Mouse (Mus musculus): ENCODE data around the gene Enthd1.
"Not testable (repeated sequence)": the region's sequence is repeated elsewhere in the genome, so short reads cannot be mapped to it uniquely, and the experiment has no call there.

Gene Enthd1

GRCm38 (mm10) chr15:80532281-80533072 is 32.5 kb downstream of the Enthd1 start:
- DNase-seq: no peak

GRCm38 (mm10) chr15:80531026-80531425 is 33.9 kb downstream of the Enthd1 start:
- no peak for DNase-seq

DNA sequence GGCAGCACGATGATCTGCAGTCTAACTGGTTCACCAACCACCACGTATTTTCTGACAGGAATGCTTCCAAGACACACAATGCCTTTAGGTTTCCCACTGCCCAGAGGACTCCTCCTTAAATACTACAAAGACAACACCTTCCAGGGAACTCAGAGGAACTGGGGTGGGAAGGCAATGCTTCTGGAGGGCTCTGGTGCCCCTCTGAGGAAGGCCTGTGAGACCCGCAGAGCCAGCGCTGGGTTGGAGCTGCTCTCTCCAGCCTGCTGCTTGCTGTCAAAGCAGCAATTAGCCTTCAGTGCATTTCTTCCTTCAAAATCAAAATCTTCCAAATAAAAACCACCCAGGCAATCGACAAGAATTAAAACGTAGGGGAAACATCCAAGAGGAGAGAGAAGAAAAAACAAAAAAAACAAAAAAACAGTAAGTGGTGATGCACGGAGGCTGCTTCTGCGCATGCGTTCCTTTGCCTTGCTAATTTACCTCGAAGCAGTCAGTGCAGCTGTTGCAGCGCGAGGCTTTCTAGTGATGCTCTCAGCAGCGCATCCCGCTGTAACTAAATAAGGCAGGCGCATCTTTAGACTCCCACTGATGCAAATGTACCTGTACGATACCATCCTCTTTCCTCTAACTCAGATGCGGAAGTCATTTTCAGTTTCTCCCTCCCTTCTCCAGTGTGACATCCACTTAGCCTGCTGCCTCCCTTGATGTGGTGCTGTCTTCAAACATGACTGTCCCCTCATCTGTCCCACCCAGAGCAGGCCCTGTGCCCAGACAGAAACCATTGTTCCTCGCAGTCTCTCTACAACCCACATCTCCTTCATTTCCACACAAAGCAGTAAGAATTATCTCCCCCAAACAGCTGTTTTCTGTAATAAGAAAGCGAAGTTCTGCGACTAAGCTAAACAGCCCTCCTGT is 34.7 kb downstream of the Enthd1 start:
- DNase-seq: no peak

- no peak for DNase-seq
Measured at GRCm38 (mm10) chr15:80521661-80522388, 43.1 kb downstream of the Enthd1 start.

DNA sequence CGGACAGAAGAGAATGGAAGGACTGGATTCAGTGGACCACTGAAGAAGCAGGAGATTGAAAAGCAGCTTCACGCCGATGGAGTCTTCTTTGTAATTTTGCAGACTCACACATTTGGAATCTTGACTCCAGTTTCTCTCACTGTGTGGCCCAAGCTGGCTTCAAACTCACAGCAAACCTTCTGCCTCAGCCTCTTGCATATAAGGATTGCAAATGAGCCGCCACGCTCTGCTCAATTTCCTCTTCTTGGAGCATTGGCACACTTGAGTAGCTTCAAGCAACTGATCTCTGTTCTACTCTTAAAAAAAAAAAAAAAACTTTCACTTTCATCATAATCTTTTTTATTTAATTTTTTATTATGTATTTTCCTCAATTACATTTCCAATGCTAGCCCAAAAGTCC is 45.0 kb downstream of the Enthd1 start:
- DNase-seq: no peak

- no peak for DNase-seq
Measured at GRCm38 (mm10) chr15:80518567-80519223, 46.3 kb downstream of the Enthd1 start.

DNA sequence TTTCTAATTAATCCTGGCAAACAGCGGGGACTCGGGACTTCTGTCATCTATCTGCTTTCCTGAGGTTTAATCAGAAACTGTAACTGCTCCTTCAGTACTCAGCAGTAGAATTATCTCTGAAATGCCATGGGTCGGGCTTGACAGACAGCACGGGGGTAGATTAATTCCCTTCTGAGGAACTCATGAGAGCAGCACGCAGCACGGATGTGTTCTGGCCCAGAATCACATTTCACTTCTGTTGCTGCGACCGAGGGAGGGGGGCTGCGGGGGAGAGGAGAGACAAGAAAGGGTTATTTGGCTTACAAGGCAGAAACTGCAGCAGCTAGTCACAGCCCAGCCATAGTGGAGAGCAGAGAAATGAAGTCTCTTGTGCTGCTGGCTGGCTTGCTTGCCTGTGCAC is 47.0 kb downstream of the Enthd1 start:
- peak; percentile 49 for DNase-seq

DNA sequence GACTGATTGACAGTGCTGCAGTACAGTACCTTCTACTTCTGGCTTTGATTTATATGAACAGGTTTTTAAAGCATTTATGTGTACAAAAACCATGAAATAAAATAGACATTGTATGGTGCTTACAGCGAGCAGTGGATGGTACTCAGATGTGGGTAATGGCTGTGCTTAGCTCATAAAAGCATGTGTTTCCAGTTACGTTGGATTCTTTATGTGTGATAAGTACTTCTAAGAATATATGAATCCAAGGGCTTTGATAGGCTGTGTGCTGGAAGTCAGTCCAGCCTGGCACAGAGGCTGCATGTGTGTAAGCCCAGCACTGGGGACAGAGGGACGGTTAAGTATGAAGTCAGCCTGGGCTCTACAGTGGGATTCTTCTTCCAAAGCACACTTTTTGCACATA is 48.4 kb downstream of the Enthd1 start:
- no peak for DNase-seq

DNA sequence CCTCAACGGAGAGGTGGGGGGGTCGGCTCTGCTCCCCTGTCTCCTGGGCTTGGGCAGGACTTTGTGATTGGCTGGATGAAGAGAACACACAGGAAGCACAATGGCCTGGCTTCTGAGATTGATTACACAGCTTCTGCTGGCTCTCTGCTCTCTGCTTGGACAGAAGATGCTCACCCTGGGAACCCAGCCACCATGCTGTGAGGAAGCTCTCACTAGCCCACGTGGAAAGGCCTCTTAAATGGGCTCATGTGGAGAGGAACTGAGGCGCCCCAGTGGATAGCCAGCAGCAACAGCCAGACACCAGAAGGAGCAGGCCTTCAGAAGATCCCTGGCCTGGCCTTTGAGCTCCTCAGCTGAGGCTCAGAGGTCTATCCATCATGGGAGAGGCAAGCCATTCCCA is 59.9 kb downstream of the Enthd1 start:
- no peak for DNase-seq

- not testable (repeated sequence) for DNase-seq
Measured at GRCm38 (mm10) chr15:80503155-80503554, 61.8 kb downstream of the Enthd1 start.

GRCm38 (mm10) chr15:80502741-80503140 is 62.2 kb downstream of the Enthd1 start:
- no peak for DNase-seq

- no peak for DNase-seq
Measured at GRCm38 (mm10) chr15:80501106-80502096, 63.6 kb downstream of the Enthd1 start.

DNA sequence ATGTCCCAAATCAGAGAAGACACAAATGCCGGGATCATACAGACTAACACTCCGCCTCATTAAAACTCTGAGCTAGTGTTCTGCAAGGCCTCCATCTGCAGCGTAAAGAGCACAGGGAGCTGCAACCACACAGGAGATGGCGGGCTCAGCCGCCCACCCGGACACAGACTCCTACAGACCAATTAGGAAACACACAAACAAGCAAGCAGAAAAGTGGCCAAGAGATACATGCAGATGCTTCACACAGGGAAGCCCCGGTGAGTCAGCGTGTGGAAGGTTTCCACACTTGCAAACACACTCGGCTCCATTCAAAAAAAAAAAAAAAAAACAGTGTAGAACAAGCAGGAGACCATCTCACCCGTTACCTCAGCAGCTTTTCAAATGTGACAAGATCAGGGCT is 64.5 kb downstream of the Enthd1 start:
- no peak for DNase-seq

GRCm38 (mm10) chr15:80497733-80498132 is 67.2 kb downstream of the Enthd1 start:
- not testable (repeated sequence) for DNase-seq

DNA sequence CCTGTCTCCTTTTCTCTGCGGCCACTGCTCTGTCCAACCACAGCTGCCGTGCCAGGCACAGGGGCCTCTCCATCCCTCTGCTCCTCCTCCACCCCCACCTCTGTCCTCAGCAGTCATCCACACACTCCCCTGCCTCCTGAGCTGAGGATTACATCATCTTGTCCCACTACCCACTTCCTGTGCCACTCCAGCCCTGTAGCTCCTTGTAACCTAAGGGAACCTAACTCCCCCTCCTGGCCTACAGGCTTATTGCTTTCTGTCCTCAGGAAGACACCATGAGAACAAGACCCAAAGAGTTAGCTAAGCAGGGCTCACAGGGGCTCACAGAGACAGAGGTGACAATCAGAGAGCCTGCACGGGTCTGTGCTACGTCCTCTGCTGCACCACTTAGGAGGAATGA is 73.5 kb downstream of the Enthd1 start:
- no peak for DNase-seq

DNA sequence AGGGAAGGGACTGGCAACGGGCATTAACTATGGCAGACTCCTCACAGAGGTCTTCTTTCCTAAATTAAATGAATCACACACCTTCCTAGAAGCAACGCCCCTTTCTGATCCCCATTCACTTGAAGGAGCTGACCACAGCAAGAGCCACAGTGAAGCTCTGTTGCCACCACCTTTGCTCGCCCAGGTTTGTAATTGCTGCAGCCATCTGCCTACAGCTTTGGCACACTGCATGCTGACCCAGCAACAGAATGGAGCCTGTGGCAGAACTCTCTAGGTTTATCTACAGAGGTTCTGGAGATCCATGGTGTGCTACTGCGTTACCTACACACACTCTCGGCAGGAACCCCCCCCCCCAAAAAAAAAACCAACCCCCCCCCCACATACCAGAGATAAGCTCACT is 74.8 kb downstream of the Enthd1 start:
- no peak for DNase-seq

- no peak for DNase-seq
Measured at GRCm38 (mm10) chr15:80488658-80489057, 76.3 kb downstream of the Enthd1 start.

DNA sequence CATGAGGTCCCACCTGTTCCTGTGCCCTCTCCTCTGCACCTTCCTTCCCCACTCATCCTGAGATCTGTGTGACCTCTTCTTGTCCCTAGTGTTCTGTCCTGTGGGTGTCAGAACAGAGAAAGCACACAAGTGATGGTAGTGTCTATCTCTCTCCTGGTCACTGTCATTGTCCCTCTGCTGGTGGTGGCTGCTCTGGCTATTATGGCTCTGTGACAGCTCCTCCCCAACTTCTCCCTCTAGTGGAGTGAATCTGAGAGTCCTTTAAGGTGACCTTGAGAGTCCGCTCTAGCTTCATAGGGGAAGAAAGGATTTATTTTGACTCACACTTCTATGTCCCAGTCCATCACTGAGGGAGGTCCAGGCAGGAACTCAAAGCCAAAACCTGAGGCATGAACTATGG is 79.4 kb downstream of the Enthd1 start:
- DNase-seq: no peak

DNA sequence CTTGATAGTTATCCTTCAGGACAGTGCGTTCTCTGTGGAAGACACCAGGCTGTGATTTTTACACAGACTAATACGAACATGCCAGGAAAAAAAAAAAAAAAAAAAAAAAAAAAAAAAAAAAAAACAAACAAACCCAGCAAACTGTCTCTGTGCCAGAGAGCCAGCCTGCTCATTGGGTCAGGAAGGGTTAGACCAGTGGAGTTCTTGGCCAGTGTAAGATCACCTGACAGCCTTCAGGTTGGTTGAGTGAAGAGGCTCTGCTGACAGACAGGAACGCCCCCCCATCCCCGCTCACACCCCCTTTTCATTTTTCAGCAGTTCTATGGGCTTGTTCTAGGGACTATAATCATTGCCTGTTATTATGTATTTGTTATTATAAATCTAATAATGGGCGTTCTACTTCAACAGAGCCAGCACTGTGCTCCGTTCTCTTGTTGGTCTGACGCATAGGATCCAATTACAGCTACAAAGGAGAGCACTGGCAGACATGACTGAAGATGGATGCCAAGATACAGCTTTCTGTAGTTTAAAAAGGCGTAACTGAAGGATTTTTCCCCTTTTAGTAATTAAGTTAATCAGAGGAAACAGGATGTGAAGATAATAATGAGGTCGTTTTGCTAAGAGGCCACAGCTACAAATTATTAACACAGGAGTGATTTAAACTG is 81.8 kb downstream of the Enthd1 start:
- no peak for DNase-seq

DNA sequence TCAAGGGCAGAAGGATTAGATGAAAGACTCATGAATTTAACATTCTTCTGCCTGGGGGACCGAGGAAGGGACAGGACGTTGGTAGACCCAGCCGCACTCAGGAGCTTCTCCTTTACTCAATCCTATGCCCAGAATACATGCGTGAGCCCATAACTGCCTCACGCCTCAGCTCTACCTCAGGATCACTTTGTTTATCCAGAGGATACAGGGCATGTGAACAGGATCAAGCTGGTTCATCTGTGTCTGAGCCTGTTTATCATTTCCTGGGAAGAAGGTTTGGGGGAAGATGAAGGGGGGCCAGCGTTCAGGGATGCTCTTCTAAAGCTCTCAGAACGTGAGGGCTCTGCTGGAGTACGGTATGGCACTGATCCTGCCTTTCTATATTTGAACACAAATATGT is 82.6 kb downstream of the Enthd1 start:
- no peak for DNase-seq
